13 mouse cellular contexts compared by ENCODE assay signal in the genomic region with DNA sequence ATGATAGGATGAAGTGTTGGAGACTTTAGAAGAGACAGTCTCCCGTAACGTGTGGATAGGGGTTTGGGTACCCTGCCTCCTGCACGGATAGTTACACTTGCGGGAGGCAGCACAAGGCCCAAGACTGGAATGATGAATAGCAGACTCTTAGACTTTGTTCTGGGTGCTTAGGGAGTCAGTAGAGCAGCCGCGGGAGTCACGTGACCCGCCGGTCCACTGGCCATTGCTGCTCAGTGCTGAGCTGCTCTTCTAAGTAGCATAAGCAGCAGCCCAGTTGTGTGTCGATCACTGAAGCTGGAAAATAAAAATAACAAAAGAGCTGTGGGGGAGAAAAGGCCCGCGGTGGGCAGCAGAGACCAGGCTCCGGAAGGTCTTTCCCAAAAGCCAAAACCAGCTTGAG.
DNase-seq lines count a peak whose midpoint lies in the region; ATAC-seq and TF ChIP-seq lines count a peak whose summit lies in the region.
"Had no signal": no experiment of that assay in that cellular context is flagged by ENCODE, and none has a peak within 500 bp of the region (broad histone marks: within the 10 kb centered on the region; RNA-seq: fewer than 3 reads in every experiment).

No protein-coding gene starts in this region.

- H3K9me3 ChIP-seq in forebrain, embryonic 14.5 days (replicated peaks; ENCODE audit: control insufficient read depth, low read length): no peaks in the 10 kb centered on the region
- no peaks in the 10 kb centered on the region for H3K9me3 ChIP-seq in midbrain, embryonic 13.5 days
- H3K9me3 ChIP-seq: heart, embryonic 15.5 days; liver, embryonic 12.5 days had no signal

- no peak for TF ChIP-seq POLR2A in heart, adult 2 months (IDR thresholded peaks at IDR 0.05; ENCODE audit: insufficient read depth, low read depth, low read length)

- no peak overlapping the region for H3K4me2 ChIP-seq in forebrain, embryonic 14.5 days (ENCODE audit: low read length)
- H3K4me2 ChIP-seq in midbrain, embryonic 13.5 days (replicated peaks): 0 out of 2 replicates have a peak overlapping the region, but pooled peaks have one; percentile 4
- H3K4me2 ChIP-seq: heart, embryonic 15.5 days; liver, embryonic 12.5 days had no signal

- ATAC-seq in forebrain, embryonic 14.5 days: peak; percentile 30; the same call in 1 of the 2 replicates
- ATAC-seq in midbrain, embryonic 13.5 days: 0 out of 2 replicates have a peak, but pooled peaks have one; percentile 28
- ATAC-seq: liver, embryonic 12.5 days had no signal

- TF ChIP-seq CTCF in heart, adult 2 months (IDR thresholded peaks at IDR 0.05): no peak

- H3K27me3 ChIP-seq in forebrain, embryonic 14.5 days (replicated peaks; ENCODE audit: control insufficient read depth, insufficient read depth, low read length): no peaks in the 10 kb centered on the region
- H3K27me3 ChIP-seq in midbrain, embryonic 13.5 days: no peaks in the 10 kb centered on the region
- no peaks in the 10 kb centered on the region for H3K27me3 ChIP-seq in heart, adult 2 months (ENCODE audit: control insufficient read depth, insufficient read depth, low read length)
- H3K27me3 ChIP-seq: heart, embryonic 15.5 days; liver, embryonic 12.5 days had no signal

- H3K9ac ChIP-seq in forebrain, embryonic 14.5 days (ENCODE audit: low read length): no peak overlapping the region
- no peak overlapping the region for H3K9ac ChIP-seq in midbrain, embryonic 13.5 days (replicated peaks)
- no peak overlapping the region for H3K9ac ChIP-seq in heart, adult 2 months (ENCODE audit: low read depth, low read length)
- H3K9ac ChIP-seq: heart, embryonic 15.5 days; liver, embryonic 12.5 days had no signal

- peak; percentile 48 for DNase-seq in R1 (ENCODE audit: low read depth, low spot score)
- no peak for DNase-seq in forebrain, embryonic 14.5 days (ENCODE audit: low spot score)
- DNase-seq in kidney, adult 11 months: peak; percentile 66
- DNase-seq in frontal cortex, adult 2 months (ENCODE audit: extremely low spot score in 1 of 2, low spot score in 1 of 2): no peak
- no peak for DNase-seq in heart, adult 2 months
- DNase-seq in right cerebral cortex, postnatal 36 days (ENCODE audit: low spot score in 2 of 2): no peak
- no peak for DNase-seq in cerebellum, postnatal 4 days (ENCODE audit: low spot score in 2 of 2)
- DNase-seq: adrenal gland, postnatal 14 days; cerebellum, adult 9-11 months; thymus, adult 2 months had no signal

- H3K36me3 ChIP-seq in forebrain, embryonic 14.5 days (ENCODE audit: control insufficient read depth, insufficient read depth, low read length): peaks cover 4% of the 10 kb centered on the region; the same call in 1 of the 2 replicates
- peaks cover 11% of the 10 kb centered on the region; the same call in 1 of the 2 replicates for H3K36me3 ChIP-seq in midbrain, embryonic 13.5 days
- no peaks in the 10 kb centered on the region for H3K36me3 ChIP-seq in heart, adult 2 months (ENCODE audit: control insufficient read depth, insufficient read depth, low read length)

- no peak overlapping the region for H3K4me3 ChIP-seq in forebrain, embryonic 14.5 days (ENCODE audit: low read depth, low read length)
- H3K4me3 ChIP-seq in midbrain, embryonic 13.5 days (replicated peaks): no peak overlapping the region
- H3K4me3 ChIP-seq in heart, adult 2 months: no peak overlapping the region
- H3K4me3 ChIP-seq: heart, embryonic 15.5 days; liver, embryonic 12.5 days had no signal

- WGBS in forebrain, embryonic 14.5 days: 49% methylated on average over 13 of the region's 13 CpGs
- WGBS in midbrain, embryonic 13.5 days: 33% methylated on average over 13 of the region's 13 CpGs
- WGBS in heart, adult 2 months: 82% methylated on average over 13 of the region's 13 CpGs

- H3K27ac ChIP-seq in forebrain, embryonic 14.5 days (ENCODE audit: low read depth, low read length): no peak overlapping the region
- H3K27ac ChIP-seq in midbrain, embryonic 13.5 days: no peak overlapping the region
- H3K27ac ChIP-seq in heart, adult 2 months: no peak overlapping the region
- H3K27ac ChIP-seq: heart, embryonic 15.5 days; liver, embryonic 12.5 days had no signal

- no peaks in the 10 kb centered on the region for H3K79me2 ChIP-seq in heart, adult 2 months (replicated peaks; ENCODE audit: control insufficient read depth, insufficient read depth, low read length)

- peaks cover 18% of the 10 kb centered on the region for H3K4me1 ChIP-seq in forebrain, embryonic 14.5 days (ENCODE audit: control insufficient read depth, insufficient read depth, low read length)
- H3K4me1 ChIP-seq in midbrain, embryonic 13.5 days (replicated peaks): peaks cover 34% of the 10 kb centered on the region
- H3K4me1 ChIP-seq in heart, adult 2 months (ENCODE audit: control insufficient read depth, insufficient read depth, low read length): no peaks in the 10 kb centered on the region

- intact Hi-C loops in heart, adult 2 months (cut with DNase I): no loop called here

- no peak for TF ChIP-seq EP300 in heart, adult 2 months (IDR thresholded peaks at IDR 0.05; ENCODE audit: insufficient read depth, low read depth, low read length)

Comparison
In these comparisons a context has a peak if more than half of its experiments do, and no peak if none do; other contexts are left out.
1. DNase-seq: peak in R1 (single experiment) and kidney, adult 11 months (single experiment); none in forebrain, embryonic 14.5 days (single experiment), frontal cortex, adult 2 months (0 of 2), heart, adult 2 months (0 of 2), right cerebral cortex, postnatal 36 days (0 of 2) and cerebellum, postnatal 4 days (0 of 2).